Mouse (Mus musculus): ENCODE measurements at regions not wholly inside any gene's neighbourhood (a gene's known extent, or its start where the extent isn't known, plus 50 kb on each side); places are given as distances from the start of the nearest gene placed in this dataset.

DNA sequence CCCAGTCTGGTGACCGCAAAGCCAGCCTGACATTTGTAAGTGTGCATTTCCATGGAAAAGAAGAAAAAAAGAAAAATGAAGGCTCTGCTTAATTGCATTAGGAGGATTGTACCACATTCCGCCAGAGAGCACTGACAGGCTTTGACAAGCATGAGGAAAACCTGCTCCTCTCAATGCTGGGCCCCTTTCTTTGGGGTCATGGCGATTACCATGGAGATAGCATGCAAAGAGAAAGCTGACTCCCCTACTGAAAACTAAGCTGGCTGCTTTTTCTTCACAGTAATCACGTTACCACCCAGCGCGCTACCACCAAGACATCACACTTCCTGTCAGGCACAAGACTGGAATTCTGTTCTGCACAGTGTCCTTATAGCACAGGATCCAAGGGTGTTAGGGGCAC lies 502.2 kb downstream of the Bnc2 start:
- no peak for TF ChIP-seq SMC3 (IDR thresholded peaks at IDR 0.05; ENCODE audit: low read depth, low read length)
- no peak for TF ChIP-seq CTCF (conservative IDR thresholded peaks at IDR 0.05 in 1 of 2, IDR thresholded peaks at IDR 0.05 in 1 of 2; ENCODE audit: low read depth in 2 of 2, low read length in 2 of 2)
- TF ChIP-seq USF2 (conservative IDR thresholded peaks at IDR 0.05; ENCODE audit: low read depth, low read length): no peak
- TF ChIP-seq MYC (IDR thresholded peaks at IDR 0.05; ENCODE audit: low read depth, low read length): no peak
- TF ChIP-seq USF1 (IDR thresholded peaks at IDR 0.05; ENCODE audit: low read depth, low read length): no peak
- no peak for TF ChIP-seq E2F4 (IDR thresholded peaks at IDR 0.05; ENCODE audit: insufficient replicate concordance, low read depth, low read length)
- TF ChIP-seq TCF12 (IDR thresholded peaks at IDR 0.05; ENCODE audit: low read depth, low read length): no peak
- TF ChIP-seq KAT2A (IDR thresholded peaks at IDR 0.05; ENCODE audit: insufficient replicate concordance, low read length): no peak
- no peak for TF ChIP-seq NELFE (IDR thresholded peaks at IDR 0.05; ENCODE audit: low read depth, low read length)
- TF ChIP-seq EP300 (IDR thresholded peaks at IDR 0.05; ENCODE audit: low read length): no peak
- no peak for TF ChIP-seq POLR2A (IDR thresholded peaks at IDR 0.05; ENCODE audit: low read depth, low read length)
- TF ChIP-seq GABPA (IDR thresholded peaks at IDR 0.05; ENCODE audit: insufficient replicate concordance, low read depth, low read length): no peak
